In genomic region chr7:127712461-127713385, GRCm38 (mm10) we compare ENCODE assay signal across 8 mouse cellular contexts. TPM values are rescaled to one million over a fixed set of nuclear protein-coding genes. Genes with fewer than 3 reads are reported as not detected.
DNase-seq lines count a peak whose midpoint lies in the region; ATAC-seq and TF ChIP-seq lines count a peak whose summit lies in the region.

Gene Ctf1, plus strand, starts transcription at chr7:127712736.

- peak within 1 kb of the TSS; percentile 50 for H3K4me2 ChIP-seq in embryonic facial prominence, embryonic 12.5 days (replicated peaks)
- H3K4me2 ChIP-seq in limb, embryonic 14.5 days (replicated peaks; ENCODE audit: low read depth, low read length, severe bottlenecking) = peak within 1 kb of the TSS; percentile 62
- H3K4me2 ChIP-seq in midbrain, embryonic 16.5 days (ENCODE audit: low read length) = peak within 1 kb of the TSS; percentile 50

- H3K9ac ChIP-seq in embryonic facial prominence, embryonic 12.5 days = peak within 1 kb of the TSS; percentile 37; the same call in 1 of the 2 replicates
- H3K9ac ChIP-seq in heart, adult 2 months (ENCODE audit: low read depth, low read length) = peak within 1 kb of the TSS; percentile 52
- peak within 1 kb of the TSS; percentile 49 for H3K9ac ChIP-seq in limb, embryonic 14.5 days (ENCODE audit: low read depth, low read length, severe bottlenecking)
- peak within 1 kb of the TSS; percentile 0 for H3K9ac ChIP-seq in midbrain, embryonic 16.5 days (ENCODE audit: low read depth, low read length)

- peak; percentile 56; the same call in 1 of the 2 replicates for TF ChIP-seq POLR2A in heart, adult 2 months (IDR thresholded peaks at IDR 0.05; ENCODE audit: insufficient read depth, low read depth, low read length)
- no peak for TF ChIP-seq POLR2A in limb, embryonic 14.5 days (IDR thresholded peaks at IDR 0.05; ENCODE audit: borderline replicate concordance, extremely low read depth, insufficient read depth, insufficient read length)

- under 1% methylated on average over 28 of the region's 28 CpGs for WGBS in embryonic facial prominence, embryonic 12.5 days
- WGBS in heart, adult 2 months = 8% methylated on average over 28 of the region's 28 CpGs
- WGBS in limb, embryonic 14.5 days = under 1% methylated on average over 28 of the region's 28 CpGs
- under 1% methylated on average over 27 of the region's 28 CpGs for WGBS in midbrain, embryonic 16.5 days

- intact Hi-C loops in heart, adult 2 months (cut with DNase I) = loop anchor here (2.0 kb wide), 1 partner anchor 34 kb away; no protein-coding TSS in a partner anchor

- no peaks in the 10 kb centered on the region for H3K36me3 ChIP-seq in embryonic facial prominence, embryonic 12.5 days
- no peaks in the 10 kb centered on the region for H3K36me3 ChIP-seq in heart, adult 2 months (ENCODE audit: control insufficient read depth, insufficient read depth, low read length)
- peaks cover 16% of the 10 kb centered on the region for H3K36me3 ChIP-seq in limb, embryonic 14.5 days (ENCODE audit: control insufficient read depth, insufficient read depth, low read length)
- no peaks in the 10 kb centered on the region for H3K36me3 ChIP-seq in midbrain, embryonic 16.5 days (ENCODE audit: control insufficient read depth, insufficient read depth, low read length)

- peak; percentile 62 for ATAC-seq in embryonic facial prominence, embryonic 12.5 days (ENCODE audit: insufficient number of reproducible peaks, insufficient read depth, low FRiP score, low TSS enrichment)
- peak; percentile 78 for ATAC-seq in limb, embryonic 14.5 days (ENCODE audit: low FRiP score, low read depth)
- peak; percentile 66 for ATAC-seq in midbrain, embryonic 16.5 days

- H3K79me2 ChIP-seq in heart, adult 2 months (replicated peaks; ENCODE audit: control insufficient read depth, insufficient read depth, low read length) = no peaks in the 10 kb centered on the region

- TF ChIP-seq EP300 in heart, adult 2 months (IDR thresholded peaks at IDR 0.05; ENCODE audit: insufficient read depth, low read depth, low read length) = no peak

- H3K4me3 ChIP-seq in embryonic facial prominence, embryonic 12.5 days = peak within 1 kb of the TSS; percentile 36
- H3K4me3 ChIP-seq in heart, adult 2 months = peak within 1 kb of the TSS; percentile 54
- H3K4me3 ChIP-seq in limb, embryonic 14.5 days (replicated peaks; ENCODE audit: low read length) = peak within 1 kb of the TSS; percentile 50
- peak within 1 kb of the TSS; percentile 21 for H3K4me3 ChIP-seq in midbrain, embryonic 16.5 days (ENCODE audit: low read depth, low read length)

- H3K27ac ChIP-seq in embryonic facial prominence, embryonic 12.5 days = peak within 1 kb of the TSS; percentile 96
- H3K27ac ChIP-seq in heart, adult 2 months = peak within 1 kb of the TSS; percentile 87
- peak within 1 kb of the TSS; percentile 96 for H3K27ac ChIP-seq in limb, embryonic 14.5 days (replicated peaks; ENCODE audit: low read depth, low read length)
- no peak within 1 kb of the TSS for H3K27ac ChIP-seq in midbrain, embryonic 16.5 days (ENCODE audit: low read length)

- TF ChIP-seq CTCF in heart, adult 2 months (IDR thresholded peaks at IDR 0.05) = no peak

- peak; percentile 23 to 52 for DNase-seq in spleen, adult 18-20 months
- no peak for DNase-seq in spleen, adult 12 weeks (ENCODE audit: low spot score)
- peak; percentile 80 to 81 for DNase-seq in heart, adult 2 months
- DNase-seq in kidney, adult 8-10 months = peak; percentile 78 to 85
- DNase-seq in limb, embryonic 14.5 days (ENCODE audit: low spot score) = peak; percentile 95
- peak; percentile 58 to 72 for DNase-seq in spleen, postnatal 4 days (ENCODE audit: low spot score in 2 of 2)

- no peaks in the 10 kb centered on the region for H3K9me3 ChIP-seq in embryonic facial prominence, embryonic 12.5 days
- no peaks in the 10 kb centered on the region for H3K9me3 ChIP-seq in limb, embryonic 14.5 days (ENCODE audit: control insufficient read depth, low read length)
- no peaks in the 10 kb centered on the region for H3K9me3 ChIP-seq in midbrain, embryonic 16.5 days (replicated peaks; ENCODE audit: control insufficient read depth, low read length, poor library complexity, severe bottlenecking)

- 0 out of 2 replicates have a peak, but pooled peaks cover 3% of the 10 kb centered on the region for H3K27me3 ChIP-seq in embryonic facial prominence, embryonic 12.5 days
- no peaks in the 10 kb centered on the region for H3K27me3 ChIP-seq in heart, adult 2 months (ENCODE audit: control insufficient read depth, insufficient read depth, low read length)
- no peaks in the 10 kb centered on the region for H3K27me3 ChIP-seq in limb, embryonic 14.5 days (ENCODE audit: control insufficient read depth, insufficient read depth, low read length)
- H3K27me3 ChIP-seq in midbrain, embryonic 16.5 days (ENCODE audit: control insufficient read depth, insufficient read depth, low read depth, low read length) = no peaks in the 10 kb centered on the region

- peaks cover 37% of the 10 kb centered on the region for H3K4me1 ChIP-seq in embryonic facial prominence, embryonic 12.5 days
- H3K4me1 ChIP-seq in heart, adult 2 months (ENCODE audit: control insufficient read depth, insufficient read depth, low read length) = peaks cover 8% of the 10 kb centered on the region
- peaks cover 43% of the 10 kb centered on the region for H3K4me1 ChIP-seq in limb, embryonic 14.5 days (ENCODE audit: control insufficient read depth, insufficient read depth, low read length)
- H3K4me1 ChIP-seq in midbrain, embryonic 16.5 days (ENCODE audit: control insufficient read depth, insufficient read depth, low read length) = peaks cover 19% of the 10 kb centered on the region

RNA-seq across cellular contexts. Expression of gene Ctf1, which starts in this region (rescaled TPM):
- 27.7 and 30.5 TPM in 2 replicates for polyA plus RNA-seq in embryonic facial prominence, embryonic 12.5 days (2016; fragmentation: Nextera tagmentation; extraction: Ambion mirVana)
- total RNA-seq in heart, adult 2 months (2021) = 1 to 10 TPM; 6.6 to 8.7 TPM
- 15.3 and 24.5 TPM in 2 replicates for polyA plus RNA-seq in heart, adult 2 months (2012; rRNA removed)
- 53.6 and 82.9 TPM in 2 replicates for polyA plus RNA-seq in limb, embryonic 14.5 days (2012; rRNA removed)
- 34.9 and 41.6 TPM in 2 replicates for polyA plus RNA-seq in limb, embryonic 14.5 days (2014; fragmentation: Nextera tagmentation; extraction: Ambion mirVana)
- polyA plus RNA-seq in midbrain, embryonic 16.5 days (2015; fragmentation: Nextera tagmentation; extraction: Ambion mirVana) = 3.2 and 3.3 TPM in 2 replicates

Comparison
In these comparisons a context has a peak if more than half of its experiments do, and no peak if none do; other contexts are left out.
1. H3K9ac ChIP-seq: peak in every context shown above with its lines; median percentile 52 in heart, adult 2 months; 49 in limb, embryonic 14.5 days; 37 in embryonic facial prominence, embryonic 12.5 days; 0 in midbrain, embryonic 16.5 days.